15 mouse cellular contexts compared by ENCODE assay signal in genomic region chr13:98700661-98701308, GRCm38 (mm10). TPM values are rescaled to one million over a fixed set of nuclear protein-coding genes. Genes with fewer than 3 reads are reported as not detected.
A peak's percentile ranks its signal among the peaks of the same experiment; 100 is the strongest.
DNase-seq lines count a peak whose midpoint lies in the region; ATAC-seq lines count a peak whose summit lies in the region.
"Had no signal": no experiment of that assay in that cellular context is flagged by ENCODE, and none has a peak within 500 bp of the region (broad histone marks: within the 10 kb centered on the region; RNA-seq: fewer than 3 reads in every experiment).

No protein-coding gene starts in this region.

- 50% methylated on average over 10 of the region's 10 CpGs for WGBS in limb, embryonic 12.5 days

- peaks cover 41% of the 10 kb centered on the region for H3K27me3 ChIP-seq in limb, embryonic 12.5 days

- H3K27ac ChIP-seq in limb, embryonic 12.5 days = 0 out of 2 replicates have a peak overlapping the region, but pooled peaks have one; percentile 23
- H3K27ac ChIP-seq: heart, embryonic 13.5 days; layer of hippocampus, adult 2 months had no signal

- H3K9ac ChIP-seq in limb, embryonic 12.5 days (replicated peaks) = no peak overlapping the region
- H3K9ac ChIP-seq: heart, embryonic 13.5 days had no signal

- DNase-seq in kidney, postnatal 10 days = peak; percentile 28
- no peak for DNase-seq in kidney, adult 8-10 months
- DNase-seq in testis, postnatal 10 days (ENCODE audit: low spot score) = peak; percentile 49
- DNase-seq in testis, postnatal 14 days (ENCODE audit: low spot score) = no peak
- DNase-seq in layer of hippocampus, adult 18-20 months (ENCODE audit: low spot score in 2 of 2) = no peak
- no peak for DNase-seq in frontal cortex, postnatal 36 days (ENCODE audit: low spot score in 2 of 2)
- DNase-seq: adrenal gland, postnatal 14 days; cerebellum, adult 9-10 months; gastrocnemius, postnatal 10 days; midbrain, embryonic 14.5 days had no signal

- H3K4me2 ChIP-seq in limb, embryonic 12.5 days = no peak overlapping the region
- H3K4me2 ChIP-seq: heart, embryonic 13.5 days had no signal

- ATAC-seq in limb, embryonic 12.5 days (ENCODE audit: insufficient number of reproducible peaks, insufficient read depth, low FRiP score, low TSS enrichment, low read depth) = 0 out of 2 replicates have a peak, but pooled peaks have one; percentile 40
- ATAC-seq: forebrain, embryonic 16.5 days had no signal

- no peaks in the 10 kb centered on the region for H3K36me3 ChIP-seq in limb, embryonic 12.5 days
- H3K36me3 ChIP-seq: heart, embryonic 13.5 days had no signal

- H3K9me3 ChIP-seq in limb, embryonic 12.5 days = no peaks in the 10 kb centered on the region
- H3K9me3 ChIP-seq: heart, embryonic 13.5 days had no signal

- H3K4me1 ChIP-seq in limb, embryonic 12.5 days (replicated peaks) = peaks cover 29% of the 10 kb centered on the region

- no peak overlapping the region for H3K4me3 ChIP-seq in limb, embryonic 12.5 days (replicated peaks)
- H3K4me3 ChIP-seq: erythroblast, embryonic 14.5 days; heart, embryonic 13.5 days; layer of hippocampus, adult 2 months had no signal

RNA-seq across cellular contexts. Expression of gene Tmem171, which starts 6.2 kb away (rescaled TPM):
- polyA plus RNA-seq in limb, embryonic 12.5 days (2016; fragmentation: Nextera tagmentation; extraction: Ambion mirVana) = 0.18 TPM in 1 of 2 replicates, not detected in the other
- 1 to 10 TPM in 1 of 2 experiments, under 1 TPM in 1; 0.96 to 1.6 TPM for total RNA-seq in layer of hippocampus, adult 18-20 months (2021)
- polyA plus RNA-seq: erythroblast, embryonic 14.5 days; forebrain, embryonic 16.5 days; midbrain, embryonic 14.5 days had no signal

Comparison
In these comparisons a context has a peak if more than half of its experiments do, and no peak if none do; other contexts are left out.
1. DNase-seq: peak in kidney, postnatal 10 days (single experiment) and testis, postnatal 10 days (single experiment); none in kidney, adult 8-10 months (0 of 2), testis, postnatal 14 days (single experiment), layer of hippocampus, adult 18-20 months (0 of 2) and frontal cortex, postnatal 36 days (0 of 2).